15 mouse cellular contexts compared by ENCODE assay signal in the genomic region with DNA sequence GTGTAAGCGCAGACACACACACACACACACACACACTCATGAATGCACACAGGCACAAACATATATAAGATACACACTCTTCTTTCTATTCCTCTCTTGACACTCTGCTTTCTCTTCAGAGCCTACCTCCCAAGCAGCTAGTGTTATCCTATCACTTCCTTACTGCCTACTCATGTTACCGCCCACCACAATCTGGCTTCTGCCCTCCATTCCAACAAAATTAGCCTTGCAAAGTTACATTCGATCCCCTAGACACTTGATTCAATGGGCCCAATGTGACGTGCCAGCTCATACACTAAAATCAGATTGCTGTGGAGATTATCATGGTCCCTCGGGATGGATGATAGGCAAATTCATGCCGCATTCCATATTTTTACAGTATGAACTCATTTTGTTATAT.
DNase-seq lines count a peak whose midpoint lies in the region; ATAC-seq and TF ChIP-seq lines count a peak whose summit lies in the region.
"Had no signal": no experiment of that assay in that cellular context is flagged by ENCODE, and none has a peak within 500 bp of the region (broad histone marks: within the 10 kb centered on the region; RNA-seq: fewer than 3 reads in every experiment).

No protein-coding gene starts in this region.

- no peaks in the 10 kb centered on the region for H3K27me3 ChIP-seq in forebrain, embryonic 16.5 days (replicated peaks; ENCODE audit: control insufficient read depth, insufficient read depth, low read length)
- H3K27me3 ChIP-seq in forebrain, embryonic 10.5 days (ENCODE audit: poor library complexity, severe bottlenecking): no peaks in the 10 kb centered on the region
- no peaks in the 10 kb centered on the region for H3K27me3 ChIP-seq in neural tube, embryonic 15.5 days (replicated peaks)
- H3K27me3 ChIP-seq in kidney, adult 2 months (replicated peaks; ENCODE audit: control insufficient read depth, insufficient read depth, low read length): no peaks in the 10 kb centered on the region
- H3K27me3 ChIP-seq: embryonic facial prominence, embryonic 12.5 days; kidney, embryonic 15.5 days; limb, embryonic 13.5 days; midbrain, embryonic 15.5 days had no signal

- ATAC-seq in forebrain, embryonic 16.5 days: peak; percentile 69
- ATAC-seq in neural tube, embryonic 15.5 days (ENCODE audit: low FRiP score): no peak
- ATAC-seq: midbrain, embryonic 15.5 days had no signal

- no peak for DNase-seq in forebrain, embryonic 10.5 days (ENCODE audit: extremely low spot score, low spot score)
- DNase-seq in frontal cortex, postnatal 10 days (ENCODE audit: low spot score in 2 of 2): peak; percentile 49 to 76
- DNase-seq in left cerebral cortex, adult 18-20 months (ENCODE audit: low spot score in 2 of 2): peak; percentile 72 to 86
- DNase-seq in right cerebral cortex, postnatal 10 days (ENCODE audit: low spot score in 2 of 2): peak; percentile 69 to 90
- DNase-seq in kidney, adult 2 months: no peak
- DNase-seq in heart, postnatal 10 days: no peak
- DNase-seq: B cell, adult 2 months; cerebellum, postnatal 14 days; lung, adult 18-20 months had no signal

- H3K27ac ChIP-seq in forebrain, embryonic 16.5 days (ENCODE audit: low read length): no peak overlapping the region
- no peak overlapping the region for H3K27ac ChIP-seq in forebrain, embryonic 10.5 days
- no peak overlapping the region for H3K27ac ChIP-seq in neural tube, embryonic 15.5 days (replicated peaks)
- no peak overlapping the region for H3K27ac ChIP-seq in kidney, adult 2 months (ENCODE audit: insufficient read depth, low read depth, low read length)
- H3K27ac ChIP-seq: embryonic facial prominence, embryonic 12.5 days; kidney, embryonic 15.5 days; limb, embryonic 13.5 days; midbrain, embryonic 15.5 days had no signal

- no peak overlapping the region for H3K9ac ChIP-seq in forebrain, embryonic 16.5 days (replicated peaks; ENCODE audit: low read depth, low read length)
- H3K9ac ChIP-seq in neural tube, embryonic 15.5 days (replicated peaks): no peak overlapping the region
- H3K9ac ChIP-seq: embryonic facial prominence, embryonic 12.5 days; kidney, embryonic 15.5 days; limb, embryonic 13.5 days; midbrain, embryonic 15.5 days had no signal

- no peak overlapping the region for H3K4me2 ChIP-seq in forebrain, embryonic 16.5 days (ENCODE audit: low read length)
- H3K4me2 ChIP-seq in neural tube, embryonic 15.5 days: no peak overlapping the region
- H3K4me2 ChIP-seq: embryonic facial prominence, embryonic 12.5 days; kidney, embryonic 15.5 days; limb, embryonic 13.5 days; midbrain, embryonic 15.5 days had no signal

- TF ChIP-seq CTCF in kidney, adult 2 months (conservative IDR thresholded peaks at IDR 0.05; ENCODE audit: insufficient read depth, insufficient read length, low read depth, low read length): no peak

- no peaks in the 10 kb centered on the region for H3K9me3 ChIP-seq in forebrain, embryonic 16.5 days (ENCODE audit: control insufficient read depth, low read length)
- no peaks in the 10 kb centered on the region for H3K9me3 ChIP-seq in forebrain, embryonic 10.5 days
- H3K9me3 ChIP-seq in neural tube, embryonic 15.5 days (replicated peaks): no peaks in the 10 kb centered on the region
- H3K9me3 ChIP-seq: embryonic facial prominence, embryonic 12.5 days; kidney, embryonic 15.5 days; limb, embryonic 13.5 days; midbrain, embryonic 15.5 days had no signal

- no peaks in the 10 kb centered on the region for H3K4me1 ChIP-seq in forebrain, embryonic 16.5 days (replicated peaks; ENCODE audit: control insufficient read depth, insufficient read depth, low read length)
- H3K4me1 ChIP-seq in forebrain, embryonic 10.5 days: no peaks in the 10 kb centered on the region
- no peaks in the 10 kb centered on the region for H3K4me1 ChIP-seq in neural tube, embryonic 15.5 days
- H3K4me1 ChIP-seq in kidney, adult 2 months (ENCODE audit: control insufficient read depth, insufficient read depth, low read length): no peaks in the 10 kb centered on the region
- H3K4me1 ChIP-seq: embryonic facial prominence, embryonic 12.5 days; kidney, embryonic 15.5 days; limb, embryonic 13.5 days; midbrain, embryonic 15.5 days had no signal

- no peak for TF ChIP-seq POLR2A in kidney, adult 2 months (IDR thresholded peaks at IDR 0.05; ENCODE audit: low read depth, low read length)

- no peak overlapping the region for H3K4me3 ChIP-seq in forebrain, embryonic 16.5 days (replicated peaks; ENCODE audit: low read length)
- H3K4me3 ChIP-seq in forebrain, embryonic 10.5 days: no peak overlapping the region
- no peak overlapping the region for H3K4me3 ChIP-seq in neural tube, embryonic 15.5 days (replicated peaks)
- no peak overlapping the region for H3K4me3 ChIP-seq in kidney, adult 2 months (ENCODE audit: insufficient read depth, low read depth, low read length)
- H3K4me3 ChIP-seq: embryonic facial prominence, embryonic 12.5 days; kidney, embryonic 15.5 days; limb, embryonic 13.5 days; midbrain, embryonic 15.5 days had no signal

- no peaks in the 10 kb centered on the region for H3K36me3 ChIP-seq in forebrain, embryonic 16.5 days (ENCODE audit: control insufficient read depth, insufficient read depth)
- no peaks in the 10 kb centered on the region for H3K36me3 ChIP-seq in forebrain, embryonic 10.5 days (replicated peaks)
- H3K36me3 ChIP-seq in neural tube, embryonic 15.5 days: no peaks in the 10 kb centered on the region
- H3K36me3 ChIP-seq in kidney, adult 2 months (ENCODE audit: control insufficient read depth, insufficient read depth, low read length): no peaks in the 10 kb centered on the region
- H3K36me3 ChIP-seq: embryonic facial prominence, embryonic 12.5 days; kidney, embryonic 15.5 days; limb, embryonic 13.5 days; midbrain, embryonic 15.5 days had no signal

- 82% methylated on average over 6 of the region's 6 CpGs for WGBS in forebrain, embryonic 16.5 days
- 82% methylated on average over 6 of the region's 6 CpGs for WGBS in forebrain, embryonic 10.5 days
- 80% methylated on average over 6 of the region's 6 CpGs for WGBS in neural tube, embryonic 15.5 days
- 65% methylated on average over 6 of the region's 6 CpGs for WGBS in kidney, adult 2 months

- intact Hi-C loops in heart, postnatal 10 days (cut with DNase I): no loop called here

Comparison
In these comparisons a context has a peak if more than half of its experiments do, and no peak if none do; other contexts are left out.
1. DNase-seq: peak in frontal cortex, postnatal 10 days (2 of 2), left cerebral cortex, adult 18-20 months (2 of 2) and right cerebral cortex, postnatal 10 days (2 of 2); none in forebrain, embryonic 10.5 days (single experiment), kidney, adult 2 months (single experiment) and heart, postnatal 10 days (0 of 2).